Mouse (Mus musculus): ENCODE results near the gene Eya4. TPM values are rescaled to one million over a fixed set of nuclear protein-coding genes. Genes with fewer than 3 reads are reported as not detected.

Eya4 gene
- polyA plus RNA-seq, 1 experiment from 2014 or later, result 9.6 TPM

- Histone ChIP-seq H3K36me3 (peaks cover 4% of the 10 kb centered on the region; the same call in 1 of the 2 replicates), H3K4me3 (no peak overlapping the region), H3K4me2 (replicated peaks) (no peak overlapping the region), H3K27ac (no peak overlapping the region), H3K27me3 (no peaks in the 10 kb centered on the region), H3K9ac (no peak overlapping the region), H3K4me1 (peaks cover 3% of the 10 kb centered on the region; the same call in 1 of the 2 replicates), H3K9me3 (no peaks in the 10 kb centered on the region)
- no peak for ATAC-seq (ENCODE audit: low FRiP score, low read depth)
- 90% methylated on average over 5 of the region's 5 CpGs for WGBS
Observed at GRCm38 (mm10) chr10:23126529-23126928, 224.1 kb downstream of the Eya4 start.

GRCm38 (mm10) chr10:23120437-23120836, 230.1 kb downstream of the Eya4 start:
- H3K27me3 ChIP-seq, result 0 out of 2 replicates have a peak, but pooled peaks cover 6% of the 10 kb centered on the region
- 38% methylated on average over 2 of the region's 2 CpGs for WGBS
- H3K4me1 ChIP-seq, result peaks cover 10% of the 10 kb centered on the region
- peaks cover 4% of the 10 kb centered on the region; the same call in 1 of the 2 replicates for H3K36me3 ChIP-seq
- no peaks in the 10 kb centered on the region for H3K9me3 ChIP-seq
- H3K27ac ChIP-seq, result no peak overlapping the region
- H3K4me3 ChIP-seq, result no peak overlapping the region
- no peak overlapping the region for H3K9ac ChIP-seq
- no peak overlapping the region for H3K4me2 ChIP-seq (replicated peaks)
- no peak for ATAC-seq (ENCODE audit: low FRiP score, low read depth)

- Histone ChIP-seq H3K4me2 (replicated peaks) (no peak overlapping the region), H3K27me3 (0 out of 2 replicates have a peak, but pooled peaks cover 6% of the 10 kb centered on the region), H3K4me3 (no peak overlapping the region), H3K9ac (no peak overlapping the region), H3K36me3 (no peaks in the 10 kb centered on the region), H3K27ac (no peak overlapping the region), H3K4me1 (peaks cover 10% of the 10 kb centered on the region), H3K9me3 (no peaks in the 10 kb centered on the region)
- WGBS, result 24% methylated on average over 10 of the region's 10 CpGs
- peak; percentile 40; the same call in 1 of the 2 replicates for ATAC-seq (ENCODE audit: low FRiP score, low read depth)
Observed at GRCm38 (mm10) chr10:23116786-23117410, 233.7 kb downstream of the Eya4 start.

GRCm38 (mm10) chr10:23116063-23116462, 234.5 kb downstream of the Eya4 start:
- ATAC-seq (ENCODE audit: low FRiP score, low read depth), result no peak
- 0 out of 2 replicates have a peak, but pooled peaks cover 6% of the 10 kb centered on the region for H3K27me3 ChIP-seq
- H3K27ac ChIP-seq, result no peak overlapping the region
- no peak overlapping the region for H3K4me2 ChIP-seq (replicated peaks)
- H3K36me3 ChIP-seq, result peaks cover 3% of the 10 kb centered on the region; the same call in 1 of the 2 replicates
- H3K4me1 ChIP-seq, result peaks cover 7% of the 10 kb centered on the region
- WGBS, result 80% methylated on average over 8 of the region's 8 CpGs
- H3K9me3 ChIP-seq, result no peaks in the 10 kb centered on the region
- H3K4me3 ChIP-seq, result no peak overlapping the region
- H3K9ac ChIP-seq, result no peak overlapping the region

GRCm38 (mm10) chr10:23115321-23115720, 235.3 kb downstream of the Eya4 start:
- Histone ChIP-seq H3K27me3 (0 out of 2 replicates have a peak, but pooled peaks cover 6% of the 10 kb centered on the region), H3K4me1 (no peaks in the 10 kb centered on the region), H3K4me2 (replicated peaks) (no peak overlapping the region), H3K27ac (no peak overlapping the region), H3K36me3 (peaks cover 3% of the 10 kb centered on the region; the same call in 1 of the 2 replicates), H3K4me3 (no peak overlapping the region), H3K9me3 (no peaks in the 10 kb centered on the region), H3K9ac (no peak overlapping the region)
- ATAC-seq (ENCODE audit: low FRiP score, low read depth), result no peak
- WGBS, result 76% methylated on average over 3 of the region's 3 CpGs

- Histone ChIP-seq H3K36me3 (peaks cover 3% of the 10 kb centered on the region; the same call in 1 of the 2 replicates), H3K4me3 (no peak overlapping the region), H3K4me2 (replicated peaks) (no peak overlapping the region), H3K9ac (no peak overlapping the region), H3K27ac (no peak overlapping the region), H3K4me1 (no peaks in the 10 kb centered on the region), H3K27me3 (no peaks in the 10 kb centered on the region), H3K9me3 (no peaks in the 10 kb centered on the region)
- WGBS, result 68% methylated on average over 4 of the region's 4 CpGs
- ATAC-seq (ENCODE audit: low FRiP score, low read depth), result no peak
Observed at GRCm38 (mm10) chr10:23108122-23108521, 242.5 kb downstream of the Eya4 start.

- peak overlapping the region; percentile 17; the same call in 1 of the 2 replicates for H3K4me2 ChIP-seq (replicated peaks)
- ATAC-seq (ENCODE audit: low FRiP score, low read depth), result 0 out of 2 replicates have a peak, but pooled peaks have one; percentile 26
- 45% methylated on average over 7 of the region's 7 CpGs for WGBS
- H3K4me3 ChIP-seq, result no peak overlapping the region
- no peaks in the 10 kb centered on the region for H3K9me3 ChIP-seq
- no peaks in the 10 kb centered on the region for H3K27me3 ChIP-seq
- H3K36me3 ChIP-seq, result no peaks in the 10 kb centered on the region
- no peak overlapping the region for H3K27ac ChIP-seq
- peaks cover 15% of the 10 kb centered on the region for H3K4me1 ChIP-seq
- H3K9ac ChIP-seq, result no peak overlapping the region
Observed at GRCm38 (mm10) chr10:23092517-23092916, 258.1 kb downstream of the Eya4 start.

GRCm38 (mm10) chr10:23091552-23091951, 259.0 kb downstream of the Eya4 start:
- no peak overlapping the region for H3K9ac ChIP-seq
- no peak overlapping the region for H3K4me3 ChIP-seq
- no peak overlapping the region for H3K4me2 ChIP-seq (replicated peaks)
- H3K27me3 ChIP-seq, result no peaks in the 10 kb centered on the region
- 23% methylated on average over 3 of the region's 3 CpGs for WGBS
- H3K36me3 ChIP-seq, result no peaks in the 10 kb centered on the region
- H3K4me1 ChIP-seq, result peaks cover 15% of the 10 kb centered on the region
- no peak overlapping the region for H3K27ac ChIP-seq
- no peaks in the 10 kb centered on the region for H3K9me3 ChIP-seq
- ATAC-seq (ENCODE audit: low FRiP score, low read depth), result no peak

- no peak for ATAC-seq (ENCODE audit: low FRiP score, low read depth)
- WGBS, result 79% methylated on average over 1 of the region's 1 CpGs
- Histone ChIP-seq H3K9ac (no peak overlapping the region), H3K27ac (no peak overlapping the region), H3K4me2 (replicated peaks) (no peak overlapping the region), H3K9me3 (no peaks in the 10 kb centered on the region), H3K36me3 (no peaks in the 10 kb centered on the region), H3K4me1 (peaks cover 15% of the 10 kb centered on the region), H3K4me3 (no peak overlapping the region), H3K27me3 (no peaks in the 10 kb centered on the region)
Observed at GRCm38 (mm10) chr10:23090323-23090722, 260.3 kb downstream of the Eya4 start.

GRCm38 (mm10) chr10:23089271-23089670, 261.3 kb downstream of the Eya4 start:
- peaks cover 15% of the 10 kb centered on the region for H3K4me1 ChIP-seq
- H3K27me3 ChIP-seq, result no peaks in the 10 kb centered on the region
- H3K4me3 ChIP-seq, result no peak overlapping the region
- H3K9me3 ChIP-seq, result no peaks in the 10 kb centered on the region
- H3K36me3 ChIP-seq, result no peaks in the 10 kb centered on the region
- H3K9ac ChIP-seq, result no peak overlapping the region
- H3K27ac ChIP-seq, result no peak overlapping the region
- no peak overlapping the region for H3K4me2 ChIP-seq (replicated peaks)
- no peak for ATAC-seq (ENCODE audit: low FRiP score, low read depth)
- WGBS, result 82% methylated on average over 6 of the region's 6 CpGs

GRCm38 (mm10) chr10:23088764-23089163, 261.8 kb downstream of the Eya4 start:
- Histone ChIP-seq H3K27me3 (no peaks in the 10 kb centered on the region), H3K4me2 (replicated peaks) (no peak overlapping the region), H3K4me1 (peaks cover 15% of the 10 kb centered on the region), H3K9me3 (no peaks in the 10 kb centered on the region), H3K27ac (no peak overlapping the region), H3K9ac (no peak overlapping the region), H3K4me3 (no peak overlapping the region), H3K36me3 (no peaks in the 10 kb centered on the region)
- no peak for ATAC-seq (ENCODE audit: low FRiP score, low read depth)
- WGBS, result 26% methylated on average over 3 of the region's 3 CpGs

- ATAC-seq (ENCODE audit: low FRiP score, low read depth), result no peak
- Histone ChIP-seq H3K27me3 (peaks cover 7% of the 10 kb centered on the region; the same call in 1 of the 2 replicates), H3K27ac (no peak overlapping the region), H3K9me3 (no peaks in the 10 kb centered on the region), H3K4me2 (replicated peaks) (no peak overlapping the region), H3K36me3 (no peaks in the 10 kb centered on the region), H3K4me1 (peaks cover 3% of the 10 kb centered on the region), H3K9ac (no peak overlapping the region), H3K4me3 (no peak overlapping the region)
- WGBS, result 69% methylated on average over 21 of the region's 21 CpGs
Observed at GRCm38 (mm10) chr10:23086352-23087215, 264.0 kb downstream of the Eya4 start.

Measured in limb, embryonic 13.5 days (tissue).